Mouse (Mus musculus): ENCODE measurements at regions not wholly inside any gene's neighbourhood (a gene's known extent, or its start where the extent isn't known, plus 50 kb on each side); places are given as distances from the start of the nearest gene placed in this dataset.

- H3K9ac ChIP-seq (ENCODE audit: low read depth, low read length), result no peak overlapping the region
Observed at GRCm38 (mm10) chr2:106424974-106425373, 268.1 kb upstream of the Mpped2 start.

GRCm38 (mm10) chr2:106425451-106425881 is 267.6 kb upstream of the Mpped2 start:
- no peak for TF ChIP-seq CTCF (IDR thresholded peaks at IDR 0.05; ENCODE audit: low read depth)
- Histone ChIP-seq H3K9me3 (replicated peaks; ENCODE audit: low read length) (no peaks in the 10 kb centered on the region), H3K4me3 (replicated peaks; ENCODE audit: low read depth, low read length) (no peak overlapping the region), H3K4me1 (replicated peaks; ENCODE audit: insufficient read depth, low read length) (peaks cover 6% of the 10 kb centered on the region), H3K27ac (no peak overlapping the region), H3K27me3 (ENCODE audit: insufficient read depth, low read length) (no peaks in the 10 kb centered on the region), H3K9ac (ENCODE audit: low read depth, low read length) (no peak overlapping the region), H3K4me2 (ENCODE audit: low read length) (no peak overlapping the region), H3K36me3 (ENCODE audit: insufficient read depth, low read length) (no peaks in the 10 kb centered on the region)
- ATAC-seq (replicated peaks; ENCODE audit: low FRiP score, low read depth), result no peak
- DNase-seq (ENCODE audit: low spot score), result no peak
- 51% methylated on average over 4 of the region's 4 CpGs for WGBS

More at GRCm38 (mm10) chr2:106424974-106425373, 268.1 kb upstream of the Mpped2 start:
- H3K4me1 ChIP-seq (replicated peaks; ENCODE audit: insufficient read depth, low read length), result peaks cover 6% of the 10 kb centered on the region
- no peak overlapping the region for H3K4me3 ChIP-seq (replicated peaks; ENCODE audit: low read depth, low read length)
- H3K36me3 ChIP-seq (ENCODE audit: insufficient read depth, low read length), result no peaks in the 10 kb centered on the region
- no peaks in the 10 kb centered on the region for H3K27me3 ChIP-seq (ENCODE audit: insufficient read depth, low read length)
- no peak overlapping the region for H3K4me2 ChIP-seq (ENCODE audit: low read length)
- ATAC-seq (replicated peaks; ENCODE audit: low FRiP score, low read depth), result no peak
- H3K9me3 ChIP-seq (replicated peaks; ENCODE audit: low read length), result no peaks in the 10 kb centered on the region
- no peak overlapping the region for H3K27ac ChIP-seq
- no peak for DNase-seq (ENCODE audit: low spot score)
- no peak for TF ChIP-seq CTCF (IDR thresholded peaks at IDR 0.05; ENCODE audit: low read depth)
- 77% methylated on average over 3 of the region's 3 CpGs for WGBS

DNA sequence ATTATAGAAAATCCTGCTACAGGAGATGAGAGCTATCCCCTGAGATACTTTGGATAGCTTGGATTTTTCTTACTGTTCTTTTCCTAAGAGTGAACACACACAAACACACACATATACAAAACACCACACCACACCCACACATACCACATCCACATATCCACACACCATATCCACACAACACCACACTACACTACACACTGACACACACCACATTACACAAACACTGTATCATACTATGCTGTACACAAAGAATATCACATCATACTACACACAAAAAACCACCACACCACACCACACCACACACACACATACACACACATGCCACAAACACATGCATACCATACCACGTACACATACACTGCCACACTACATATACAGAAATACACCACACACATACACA is 267.1 kb upstream of the Mpped2 start:
- no peaks in the 10 kb centered on the region for H3K27me3 ChIP-seq (ENCODE audit: insufficient read depth, low read length)

DNA sequence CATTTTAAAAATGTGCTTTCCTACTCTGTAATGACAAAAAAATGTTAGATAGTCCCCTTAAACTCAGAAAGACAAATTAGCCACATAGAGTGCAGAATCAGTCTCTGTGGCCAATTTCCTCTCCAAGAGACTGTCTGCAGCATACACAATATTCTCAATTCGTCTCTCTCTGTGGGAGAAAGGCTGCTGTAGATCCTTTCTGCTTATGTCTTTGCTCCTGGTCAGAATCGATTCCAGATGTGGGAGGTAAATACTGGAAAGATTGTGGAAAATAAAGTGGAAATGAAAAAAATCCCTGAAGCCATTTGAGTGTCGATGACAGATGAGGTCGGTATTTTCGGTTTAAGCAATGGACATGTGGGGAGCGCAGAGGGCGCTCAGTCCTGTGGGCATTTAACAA is 265.8 kb upstream of the Mpped2 start:
- Histone ChIP-seq H3K9ac (ENCODE audit: low read depth, low read length) (no peak overlapping the region), H3K9me3 (replicated peaks; ENCODE audit: low read length) (no peaks in the 10 kb centered on the region), H3K36me3 (ENCODE audit: insufficient read depth, low read length) (no peaks in the 10 kb centered on the region), H3K4me1 (replicated peaks; ENCODE audit: insufficient read depth, low read length) (peaks cover 6% of the 10 kb centered on the region), H3K27me3 (ENCODE audit: insufficient read depth, low read length) (no peaks in the 10 kb centered on the region), H3K27ac (no peak overlapping the region), H3K4me2 (ENCODE audit: low read length) (no peak overlapping the region), H3K4me3 (replicated peaks; ENCODE audit: low read depth, low read length) (no peak overlapping the region)
- ATAC-seq (replicated peaks; ENCODE audit: low FRiP score, low read depth) (no peak), DNase-seq (ENCODE audit: low spot score) (no peak)
- 71% methylated on average over 7 of the region's 7 CpGs for WGBS
- TF ChIP-seq CTCF (IDR thresholded peaks at IDR 0.05; ENCODE audit: low read depth), result no peak

More for the DNA sequence above, 267.1 kb upstream of the Mpped2 start:
- no peaks in the 10 kb centered on the region for H3K9me3 ChIP-seq (replicated peaks; ENCODE audit: low read length)
- no peak for DNase-seq (ENCODE audit: low spot score)
- no peak overlapping the region for H3K4me2 ChIP-seq (ENCODE audit: low read length)
- no peak for ATAC-seq (replicated peaks; ENCODE audit: low FRiP score, low read depth)
- H3K27ac ChIP-seq, result no peak overlapping the region
- H3K9ac ChIP-seq (ENCODE audit: low read depth, low read length), result no peak overlapping the region
- H3K36me3 ChIP-seq (ENCODE audit: insufficient read depth, low read length), result no peaks in the 10 kb centered on the region
- no peak for TF ChIP-seq CTCF (IDR thresholded peaks at IDR 0.05; ENCODE audit: low read depth)
- no peak overlapping the region for H3K4me3 ChIP-seq (replicated peaks; ENCODE audit: low read depth, low read length)
- 95% methylated on average over 1 of the region's 1 CpGs for WGBS
- peaks cover 6% of the 10 kb centered on the region for H3K4me1 ChIP-seq (replicated peaks; ENCODE audit: insufficient read depth, low read length)

DNA sequence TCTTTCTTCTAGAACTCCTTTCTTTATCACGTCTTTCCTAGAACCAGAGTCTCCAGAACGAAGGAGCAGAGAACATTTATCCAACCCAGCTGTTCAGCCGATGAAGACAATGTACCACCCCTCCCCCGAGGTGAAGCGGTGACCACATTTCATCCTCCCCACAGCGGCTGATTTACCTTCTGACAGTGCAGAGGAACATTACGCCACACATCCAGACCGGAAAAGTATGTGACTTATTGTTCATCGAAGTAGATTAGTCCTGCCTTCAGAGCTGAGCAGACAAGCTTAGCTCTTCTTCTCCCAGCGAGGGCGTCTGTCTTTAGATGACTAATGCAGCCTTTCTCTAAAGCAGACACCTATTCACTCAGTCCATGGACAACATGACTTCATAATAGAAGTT is 264.2 kb upstream of the Mpped2 start:
- H3K27me3 ChIP-seq (ENCODE audit: insufficient read depth, low read length), result no peaks in the 10 kb centered on the region
- no peak overlapping the region for H3K4me3 ChIP-seq (replicated peaks; ENCODE audit: low read depth, low read length)
- TF ChIP-seq CTCF (IDR thresholded peaks at IDR 0.05; ENCODE audit: low read depth), result no peak
- peaks cover 6% of the 10 kb centered on the region for H3K4me1 ChIP-seq (replicated peaks; ENCODE audit: insufficient read depth, low read length)
- H3K36me3 ChIP-seq (ENCODE audit: insufficient read depth, low read length), result no peaks in the 10 kb centered on the region
- peak overlapping the region; percentile 52; the same call in 1 of the 2 replicates for H3K27ac ChIP-seq
- DNase-seq (ENCODE audit: low spot score) (peak; percentile 31), ATAC-seq (replicated peaks; ENCODE audit: low FRiP score, low read depth) (no peak)
- no peaks in the 10 kb centered on the region for H3K9me3 ChIP-seq (replicated peaks; ENCODE audit: low read length)
- WGBS, result 8% methylated on average over 11 of the region's 11 CpGs
- peak overlapping the region; percentile 40 for H3K4me2 ChIP-seq (ENCODE audit: low read length)
- no peak overlapping the region for H3K9ac ChIP-seq (ENCODE audit: low read depth, low read length)

DNA sequence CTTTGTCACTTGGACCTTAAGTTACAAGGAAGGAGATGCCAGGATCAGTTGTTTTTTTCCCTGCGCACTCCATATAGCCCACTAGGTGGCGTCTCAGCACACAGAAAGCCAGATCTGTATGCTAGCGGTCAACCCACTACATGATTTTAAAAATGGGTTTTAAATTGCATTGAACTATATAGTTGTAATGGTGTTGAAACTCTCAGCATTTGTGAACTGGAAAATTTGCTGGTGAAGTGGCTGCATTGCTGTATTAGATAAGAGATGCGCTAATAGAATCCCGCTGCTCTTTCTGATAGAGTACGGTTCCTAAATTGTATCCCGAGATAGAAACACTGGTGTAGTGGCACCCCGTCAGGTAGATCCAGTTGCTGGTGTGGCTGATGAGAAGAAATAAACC is 261.9 kb upstream of the Mpped2 start:
- H3K36me3 ChIP-seq (ENCODE audit: insufficient read depth, low read length), result no peaks in the 10 kb centered on the region
- TF ChIP-seq CTCF (IDR thresholded peaks at IDR 0.05; ENCODE audit: low read depth), result peak; percentile 94
- ATAC-seq (replicated peaks; ENCODE audit: low FRiP score, low read depth), result no peak
- H3K27me3 ChIP-seq (ENCODE audit: insufficient read depth, low read length), result no peaks in the 10 kb centered on the region
- 31% methylated on average over 8 of the region's 8 CpGs for WGBS
- peak overlapping the region; percentile 23 for H3K4me2 ChIP-seq (ENCODE audit: low read length)
- H3K9me3 ChIP-seq (replicated peaks; ENCODE audit: low read length), result no peaks in the 10 kb centered on the region
- no peak overlapping the region for H3K27ac ChIP-seq
- H3K4me3 ChIP-seq (replicated peaks; ENCODE audit: low read depth, low read length), result no peak overlapping the region
- peaks cover 6% of the 10 kb centered on the region for H3K4me1 ChIP-seq (replicated peaks; ENCODE audit: insufficient read depth, low read length)
- H3K9ac ChIP-seq (ENCODE audit: low read depth, low read length), result no peak overlapping the region
- DNase-seq (ENCODE audit: low spot score), result peak; percentile 88

GRCm38 (mm10) chr2:106431637-106432199 is 261.4 kb upstream of the Mpped2 start:
- no peak for DNase-seq (ENCODE audit: low spot score)
- Histone ChIP-seq H3K9ac (ENCODE audit: low read depth, low read length) (no peak overlapping the region), H3K4me2 (ENCODE audit: low read length) (peak overlapping the region; percentile 23), H3K27ac (no peak overlapping the region), H3K27me3 (ENCODE audit: insufficient read depth, low read length) (no peaks in the 10 kb centered on the region), H3K4me1 (replicated peaks; ENCODE audit: insufficient read depth, low read length) (peaks cover 6% of the 10 kb centered on the region), H3K9me3 (replicated peaks; ENCODE audit: low read length) (no peaks in the 10 kb centered on the region), H3K36me3 (ENCODE audit: insufficient read depth, low read length) (no peaks in the 10 kb centered on the region), H3K4me3 (replicated peaks; ENCODE audit: low read depth, low read length) (no peak overlapping the region)
- no peak for ATAC-seq (replicated peaks; ENCODE audit: low FRiP score, low read depth)
- TF ChIP-seq CTCF (IDR thresholded peaks at IDR 0.05; ENCODE audit: low read depth), result no peak
- 18% methylated on average over 9 of the region's 9 CpGs for WGBS
